Mouse (Mus musculus) ovary, adult 18-20 months (tissue): ENCODE results near the gene D430019H16Rik.

Experiments used
- DNase-seq: peaks from one replicate; pipeline ENCODE4 v3.0.0; 2022; ENCODE audit warnings: low spot score, mixed read lengths

Gene D430019H16Rik

GRCm38 (mm10) chr12:105453670-105454257 lies at the start of gene D430019H16Rik:
Gene D430019H16Rik (plus strand): TSS chr12:105453856.
- DNase-seq: peak; percentile 65

GRCm38 (mm10) chr12:105406008-105406407 lies 47.6 kb upstream of the D430019H16Rik start:
- no peak for DNase-seq

DNA sequence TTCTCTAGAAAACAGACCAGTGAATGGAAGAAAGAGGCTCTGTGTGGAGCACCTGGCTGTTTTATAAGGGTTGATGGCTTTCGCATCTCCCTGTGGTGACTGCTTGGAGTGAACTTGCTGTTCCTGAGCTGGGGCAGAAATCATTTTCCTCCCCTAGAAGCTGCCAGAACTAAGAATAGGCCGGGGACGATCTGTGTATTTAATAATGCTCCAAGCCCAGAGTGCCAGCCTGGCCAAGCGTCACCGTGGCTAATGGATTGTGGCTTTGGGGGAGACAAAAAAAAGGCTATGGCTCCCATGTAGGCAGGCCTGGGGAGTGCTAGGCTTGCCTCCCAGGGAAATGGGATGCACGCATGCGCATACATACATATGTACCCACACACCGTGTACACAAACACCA lies 39.7 kb upstream of the D430019H16Rik start:
- DNase-seq: no peak

DNA sequence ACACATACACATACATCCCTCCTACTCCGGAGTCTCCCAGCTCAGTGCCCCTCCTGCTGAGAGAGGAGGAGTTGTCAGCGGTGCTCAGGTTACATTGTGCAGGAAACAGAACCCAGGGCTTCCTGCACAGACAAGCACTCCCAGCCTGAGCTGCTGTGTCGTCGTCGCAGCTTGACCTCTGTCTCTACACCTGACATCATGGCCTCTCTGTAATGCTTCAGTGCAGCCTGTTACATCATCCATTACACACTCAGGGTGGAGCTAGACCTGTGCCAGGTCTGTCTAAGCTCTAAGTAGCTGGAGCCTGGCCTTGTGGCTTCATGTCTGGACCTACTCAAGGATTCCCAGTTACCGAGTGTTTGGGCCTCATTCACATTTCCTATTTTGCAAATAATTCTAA lies 33.2 kb upstream of the D430019H16Rik start:
- DNase-seq: no peak

DNA sequence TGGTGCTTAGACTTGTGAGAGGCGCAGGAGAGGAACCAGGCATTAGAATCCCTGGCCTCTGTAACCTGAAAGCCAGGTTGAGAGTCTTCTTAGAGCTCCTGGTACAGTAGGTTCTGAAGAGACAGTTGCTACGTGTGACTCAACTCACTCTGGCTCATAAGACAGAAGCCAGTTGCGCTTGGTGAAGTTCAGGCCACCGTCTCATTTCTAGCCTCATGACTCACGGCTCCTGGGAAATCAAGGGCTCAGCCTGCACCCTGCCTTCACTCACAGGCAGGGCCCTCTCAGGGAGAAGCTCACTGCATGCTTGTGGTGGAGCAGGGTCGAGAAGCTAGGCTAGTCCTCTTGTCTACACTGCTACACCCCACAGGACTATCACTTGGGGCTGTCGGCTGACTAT lies 27.1 kb upstream of the D430019H16Rik start:
- no peak for DNase-seq

- peak; percentile 28 for DNase-seq
These were observed 26.5 kb upstream of the D430019H16Rik start for GRCm38 (mm10) chr12:105427039-105427757.

DNA sequence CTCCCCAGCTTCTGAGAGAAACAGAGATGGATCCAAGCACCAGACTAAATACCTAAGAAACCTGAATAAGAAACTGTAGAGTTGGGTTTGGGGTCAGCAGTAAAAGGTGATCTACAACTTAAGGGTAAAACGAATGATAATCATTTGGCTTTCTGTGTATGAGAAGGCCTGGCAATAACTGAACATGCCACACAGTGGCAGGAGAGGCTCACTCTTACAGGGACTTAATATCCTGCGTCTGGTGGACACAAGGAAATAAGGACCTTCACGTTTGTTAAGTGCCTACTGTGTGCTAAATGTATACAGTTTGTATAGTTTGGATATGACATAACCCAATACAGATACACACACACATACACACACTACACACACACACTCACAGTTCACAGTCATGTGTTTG lies 21.8 kb upstream of the D430019H16Rik start:
- no peak for DNase-seq

DNA sequence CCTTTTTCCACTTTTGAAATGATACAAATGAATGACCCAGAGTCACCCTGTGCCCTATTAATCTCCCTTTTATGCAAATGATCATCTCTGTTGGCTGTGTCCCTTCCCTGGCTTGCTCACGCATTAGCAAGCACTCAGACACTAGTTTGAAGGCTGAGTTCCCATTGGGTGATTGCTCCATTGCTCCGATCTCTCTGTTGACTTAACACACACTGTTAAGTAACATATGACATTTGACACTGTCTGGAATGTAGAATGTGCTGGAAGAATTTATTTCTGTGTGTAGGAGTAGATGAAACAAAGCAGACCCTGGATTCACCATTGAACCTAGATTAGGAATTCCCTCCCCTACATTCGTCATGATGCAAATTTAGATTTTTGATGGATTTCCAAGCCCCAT lies 20.8 kb upstream of the D430019H16Rik start:
- DNase-seq: no peak

GRCm38 (mm10) chr12:105438259-105438658 lies 15.4 kb upstream of the D430019H16Rik start:
- DNase-seq: no peak

DNA sequence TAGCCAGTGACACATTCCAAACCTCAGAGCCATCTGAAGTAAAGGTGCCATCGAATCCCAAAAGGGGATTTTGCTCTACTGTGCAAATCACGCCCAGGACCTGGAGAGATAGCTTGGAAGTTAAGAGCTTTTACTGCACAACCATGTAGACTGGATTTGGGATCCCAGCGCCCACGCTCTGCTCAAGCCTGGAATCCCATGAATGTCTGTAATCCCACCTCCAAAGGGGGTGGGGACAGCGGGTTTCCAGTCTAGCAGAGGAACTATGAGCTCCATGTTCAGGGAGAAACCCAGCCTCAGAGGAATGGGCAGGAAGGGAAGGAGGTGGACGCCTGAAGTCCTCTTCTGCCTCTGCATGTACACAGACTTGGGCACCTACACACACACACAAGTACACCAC lies 13.7 kb upstream of the D430019H16Rik start:
- DNase-seq: no peak

DNA sequence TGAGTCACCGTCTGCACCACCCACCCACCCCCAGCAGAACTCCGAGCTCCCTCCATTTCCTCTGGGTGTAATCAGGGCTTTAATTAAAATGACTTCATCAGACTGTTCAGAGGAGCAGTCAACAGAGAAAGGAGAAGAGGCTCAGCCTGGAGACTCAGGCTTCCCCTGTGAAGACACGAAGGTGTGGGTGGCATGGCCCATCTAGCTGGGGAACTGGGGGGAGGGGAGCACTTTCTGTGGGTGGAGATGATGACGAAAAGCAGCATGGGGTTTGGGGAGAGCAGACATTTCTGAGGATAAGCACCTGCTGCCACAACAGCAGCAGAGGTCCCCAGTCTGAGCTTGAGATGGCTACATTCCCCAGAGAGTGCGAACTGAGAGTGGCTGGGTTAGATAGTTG lies 10.1 kb upstream of the D430019H16Rik start:
- no peak for DNase-seq

DNA sequence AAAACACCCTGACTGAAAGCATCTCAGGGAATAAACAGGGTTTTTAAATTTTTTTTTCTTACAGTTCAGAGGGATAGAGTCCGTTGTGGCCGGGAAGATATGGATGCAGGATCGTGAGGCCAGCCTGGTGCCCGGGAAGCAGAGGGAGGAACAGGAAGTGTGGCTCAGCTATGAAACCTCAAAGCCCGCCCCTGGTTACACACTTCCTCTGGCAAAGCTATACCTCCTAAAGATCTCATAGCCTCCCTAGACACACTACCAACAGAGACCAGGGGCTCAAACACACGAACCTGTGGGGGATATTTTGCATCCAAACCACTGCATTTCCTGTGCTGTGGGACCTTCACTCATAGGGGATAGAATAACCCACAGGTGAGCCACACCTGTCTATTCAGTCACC lies 7.9 kb upstream of the D430019H16Rik start:
- DNase-seq: no peak

GRCm38 (mm10) chr12:105449239-105449638 lies 4.4 kb upstream of the D430019H16Rik start:
- DNase-seq: no peak

GRCm38 (mm10) chr12:105454258-105455062 lies 804 bp downstream of the D430019H16Rik start:
- DNase-seq: no peak

DNA sequence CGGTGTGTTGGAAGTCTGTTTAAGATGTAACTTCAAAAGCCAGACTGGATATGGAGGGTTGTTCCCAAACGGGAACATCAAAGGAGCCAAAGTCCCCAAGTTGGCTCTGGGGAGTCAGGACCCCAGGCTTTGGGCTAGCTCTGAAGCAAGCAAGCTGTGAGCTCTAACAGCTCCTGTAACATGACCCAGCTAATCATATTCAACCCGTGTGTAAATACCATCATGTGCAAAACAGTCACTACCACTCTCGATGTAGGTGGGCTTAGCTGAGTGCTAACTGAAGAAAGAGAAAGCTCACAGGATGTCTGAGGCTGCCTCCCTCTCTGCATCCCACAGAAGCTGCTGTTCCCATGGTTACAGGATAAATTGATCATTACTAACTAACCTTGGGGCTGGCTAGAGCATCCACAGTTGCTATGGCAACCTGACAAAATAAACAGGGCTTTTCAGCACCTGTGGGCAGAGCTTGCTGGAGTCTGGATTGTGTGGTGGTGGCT lies 1.5 kb downstream of the D430019H16Rik start:
- no peak for DNase-seq

GRCm38 (mm10) chr12:105458791-105459190 lies 5.1 kb downstream of the D430019H16Rik start:
- no peak for DNase-seq

- DNase-seq: no peak
These were observed 7.4 kb downstream of the D430019H16Rik start for GRCm38 (mm10) chr12:105461066-105461465.

DNA sequence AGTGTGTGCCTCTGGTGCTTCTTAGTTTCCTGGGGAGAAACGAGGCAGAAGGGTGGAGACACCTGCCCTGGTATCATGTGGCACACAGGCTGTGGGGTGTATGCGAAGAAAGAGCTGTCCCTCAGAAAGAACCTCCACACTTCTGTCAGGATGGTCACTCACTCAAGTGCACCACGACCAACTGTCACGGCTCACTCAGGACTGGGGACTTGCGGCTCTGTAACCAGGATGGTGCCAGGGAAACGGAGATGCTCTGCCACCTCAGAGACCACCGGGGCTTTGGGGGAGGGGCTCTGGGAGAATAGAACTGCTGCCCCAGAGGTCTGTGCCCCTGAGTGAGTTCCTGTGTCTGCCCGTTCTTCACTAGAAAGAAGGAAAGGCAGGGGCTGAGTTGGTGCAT lies 15.4 kb downstream of the D430019H16Rik start:
- DNase-seq: no peak

GRCm38 (mm10) chr12:105475230-105475911 lies 21.7 kb downstream of the D430019H16Rik start:
- peak; percentile 40 for DNase-seq

GRCm38 (mm10) chr12:105476453-105476852 lies 22.8 kb downstream of the D430019H16Rik start:
- DNase-seq: no peak

GRCm38 (mm10) chr12:105476993-105477392 lies 23.3 kb downstream of the D430019H16Rik start:
- DNase-seq: no peak

DNA sequence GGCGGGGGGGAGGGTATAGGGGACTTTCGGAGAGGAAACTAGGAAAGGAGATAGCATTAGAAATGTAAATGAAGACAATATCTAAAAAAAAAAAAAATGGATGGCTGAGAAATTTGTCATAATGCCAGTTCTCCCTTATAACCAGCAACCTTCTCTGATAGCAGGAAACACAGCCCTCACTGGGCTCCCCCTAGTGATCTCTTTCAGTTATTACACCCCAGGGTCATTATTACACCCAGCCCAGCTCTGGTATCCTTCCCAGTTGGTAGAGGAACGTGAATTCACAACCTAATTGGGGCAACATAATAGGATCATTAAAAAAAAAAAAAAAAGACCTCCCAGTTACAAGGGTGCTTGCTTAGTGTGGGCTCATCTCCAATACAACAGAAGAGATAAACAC lies 29.8 kb downstream of the D430019H16Rik start:
- DNase-seq: no peak
